Mouse (Mus musculus) heart, embryonic 14.5 days (tissue): ENCODE data around the gene Hpse. TPM values are rescaled to one million over a fixed set of nuclear protein-coding genes. Genes with fewer than 3 reads are reported as not detected.

ENCODE experiments used
- ATAC-seq: fragments of 200-750 bp; cut with Nextera tagmentation; 2 replicates; pipeline ENCODE4 v1.8.0; 2017; ENCODE audit warnings: low read depth, moderate TSS enrichment; ENCODE audit not compliant: insufficient number of reproducible peaks, insufficient read depth, low FRiP score
- H3K27ac ChIP-seq, 2 experiments: fragments of 200-500 bp in 1 of 2; fragments of 300-500 bp in 1 of 2; sonication (generic) in 1 of 2; replicated peaks in 1 of 2; 2 replicates each; pipeline ENCODE4 v1.5.1; 2012 to 2014; ENCODE audit warnings: low read depth in 2 of 2, low read length in 2 of 2, control low read depth in 1 of 2, mild to moderate bottlenecking in 1 of 2, mixed read lengths in 1 of 2; ENCODE audit not compliant: control insufficient read depth in 1 of 2, insufficient read depth in 1 of 2
- H3K27me3 ChIP-seq: fragments of 300-500 bp; sonication (generic); 2 replicates; pipeline ENCODE4 v1.6.1; 2014; ENCODE audit warnings: mild to moderate bottlenecking, low read length, control low read depth; ENCODE audit not compliant: control insufficient read depth, insufficient read depth
- H3K36me3 ChIP-seq: fragments of 300-500 bp; sonication (generic); 2 replicates; pipeline ENCODE4 v1.6.1; 2014; ENCODE audit warnings: mild to moderate bottlenecking, control low read depth, low read length, mixed read lengths; ENCODE audit not compliant: control insufficient read depth, insufficient read depth
- H3K4me1 ChIP-seq, 2 experiments: fragments of 200-500 bp in 1 of 2; fragments of 300-500 bp in 1 of 2; sonication (generic) in 1 of 2; 2 replicates each; pipeline ENCODE4 v1.6.1; 2012 to 2014; ENCODE audit warnings: low read length in 2 of 2, control low read depth in 1 of 2, mixed read lengths in 1 of 2; ENCODE audit not compliant: control insufficient read depth in 2 of 2, insufficient read depth in 2 of 2
- H3K4me2 ChIP-seq: fragments of 300-500 bp; sonication (generic); 2 replicates; pipeline ENCODE4 v1.6.1; 2014; ENCODE audit warnings: mild to moderate bottlenecking, low read length
- H3K4me3 ChIP-seq, 2 experiments: fragments of 200-500 bp in 1 of 2; fragments of 300-500 bp in 1 of 2; sonication (generic) in 1 of 2; 2 replicates each; pipeline ENCODE4 v1.5.1; 2012 to 2014; ENCODE audit warnings: low read length in 2 of 2, mild to moderate bottlenecking in 2 of 2, control low read depth in 1 of 2, low read depth in 1 of 2, moderate library complexity in 1 of 2; ENCODE audit not compliant: control insufficient read depth in 1 of 2, insufficient read depth in 1 of 2
- H3K9ac ChIP-seq: fragments of 300-500 bp; sonication (generic); 2 replicates; pipeline ENCODE4 v1.6.1; 2014; ENCODE audit warnings: mild to moderate bottlenecking, low read length
- H3K9me3 ChIP-seq: fragments of 300-500 bp; sonication (generic); 2 replicates; pipeline ENCODE4 v1.6.1; 2016; ENCODE audit warnings: low read length, control low read depth; ENCODE audit not compliant: control insufficient read depth
- WGBS: fragments of 180-500 bp; shearing (Covaris S2); extraction: QIAGEN DNeasy Blood & Tissue Kit; methylation state at CpG from one replicate; pipeline ENCODE4 v1.1.7; 2014; 5-methylcytosine and 5-hydroxymethylcytosine counted together
- polyA plus RNA-seq: library from polyadenylated mRNA; unstranded; fragments of >200 nt; fragmentation: Nextera tagmentation; extraction: Ambion mirVana; gene quantifications from 2 replicates; pipeline ENCODE4 v1.2.1, GENCODE M21; 2014

Hpse gene
- polyA plus RNA-seq, 1 experiment from 2014 or later = 1.1 TPM

GRCm38 (mm10) chr5:100638483-100638882 is 81.0 kb downstream of the Hpse start:
- no peak for ATAC-seq
- Histone ChIP-seq H3K27ac (no peak overlapping the region), H3K4me1 (peaks cover 6 to 7% of the 10 kb centered on the region in 2 experiments), H3K9me3 (no peaks in the 10 kb centered on the region), H3K9ac (no peak overlapping the region), H3K4me2 (no peak overlapping the region), H3K4me3 (no peak overlapping the region), H3K36me3 (no peaks in the 10 kb centered on the region), H3K27me3 (no peaks in the 10 kb centered on the region)
- WGBS = 52% methylated on average over 8 of the region's 8 CpGs

- 70% methylated on average over 8 of the region's 8 CpGs for WGBS
- no peak for ATAC-seq
- no peak overlapping the region for H3K4me2 ChIP-seq
- no peak overlapping the region for H3K27ac ChIP-seq
- H3K9me3 ChIP-seq = no peaks in the 10 kb centered on the region
- no peak overlapping the region for H3K4me3 ChIP-seq
- no peak overlapping the region for H3K9ac ChIP-seq
- no peaks in the 10 kb centered on the region for H3K4me1 ChIP-seq
- H3K27me3 ChIP-seq = no peaks in the 10 kb centered on the region
- H3K36me3 ChIP-seq = no peaks in the 10 kb centered on the region
Measured at GRCm38 (mm10) chr5:100636794-100637544, 82.5 kb downstream of the Hpse start.

DNA sequence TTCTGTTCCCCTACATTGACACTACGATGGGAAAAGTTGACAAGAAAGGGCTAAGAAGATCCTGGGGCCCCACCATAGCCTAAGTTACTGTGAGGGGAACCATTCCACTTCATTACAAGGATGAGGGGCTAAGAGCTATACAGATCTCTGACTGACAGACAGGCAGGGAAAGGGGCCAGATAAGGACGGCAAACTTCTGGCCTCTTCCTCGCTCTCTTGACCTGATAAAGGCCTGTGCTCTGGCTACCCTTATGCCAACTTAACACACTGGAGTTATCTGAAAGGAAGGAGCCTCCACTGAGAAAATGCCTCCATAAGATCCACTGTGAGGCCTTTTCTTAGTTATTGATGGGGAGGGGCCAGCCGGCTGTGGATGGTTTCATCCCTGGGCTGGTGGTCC is 83.6 kb downstream of the Hpse start:
- Histone ChIP-seq H3K9ac (no peak overlapping the region), H3K36me3 (no peaks in the 10 kb centered on the region), H3K4me3 (no peak overlapping the region), H3K4me1 (no peaks in the 10 kb centered on the region), H3K27me3 (no peaks in the 10 kb centered on the region), H3K9me3 (no peaks in the 10 kb centered on the region), H3K27ac (no peak overlapping the region), H3K4me2 (no peak overlapping the region)
- ATAC-seq = no peak
- 61% methylated on average over 4 of the region's 4 CpGs for WGBS

DNA sequence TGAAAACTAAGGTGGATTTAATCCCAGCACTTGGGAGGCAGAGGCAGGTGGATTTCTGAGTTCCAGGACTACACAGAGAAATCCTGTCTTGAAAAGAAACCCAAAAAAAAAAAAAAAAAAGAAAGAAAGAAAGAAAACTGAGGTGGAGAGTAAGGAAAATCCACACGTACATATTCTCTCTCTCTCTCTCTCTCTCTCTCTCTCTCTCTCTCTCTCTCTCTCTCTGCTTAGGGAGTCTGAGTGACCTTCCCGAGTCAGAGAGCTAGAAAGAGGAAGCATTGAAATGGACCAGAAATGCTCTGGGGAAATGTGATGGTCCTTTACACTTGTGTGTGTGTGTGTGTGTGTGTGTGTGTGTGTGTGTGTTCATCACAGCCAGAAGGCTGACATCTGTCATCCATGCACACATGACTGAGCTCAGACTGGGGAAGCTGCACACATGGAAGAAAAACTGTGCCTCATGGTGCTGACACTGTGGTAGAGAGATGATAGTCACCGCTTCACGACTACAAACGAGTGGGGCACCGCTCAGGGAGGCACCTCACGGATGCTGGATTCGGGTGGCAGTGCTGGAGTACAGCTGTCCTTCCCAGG is 84.5 kb downstream of the Hpse start:
- Histone ChIP-seq H3K4me2 (no peak overlapping the region), H3K4me3 (no peak overlapping the region), H3K27ac (no peak overlapping the region), H3K9me3 (no peaks in the 10 kb centered on the region), H3K36me3 (no peaks in the 10 kb centered on the region), H3K27me3 (no peaks in the 10 kb centered on the region), H3K9ac (no peak overlapping the region), H3K4me1 (no peaks in the 10 kb centered on the region)
- ATAC-seq = no peak
- WGBS = 79% methylated on average over 8 of the region's 8 CpGs

DNA sequence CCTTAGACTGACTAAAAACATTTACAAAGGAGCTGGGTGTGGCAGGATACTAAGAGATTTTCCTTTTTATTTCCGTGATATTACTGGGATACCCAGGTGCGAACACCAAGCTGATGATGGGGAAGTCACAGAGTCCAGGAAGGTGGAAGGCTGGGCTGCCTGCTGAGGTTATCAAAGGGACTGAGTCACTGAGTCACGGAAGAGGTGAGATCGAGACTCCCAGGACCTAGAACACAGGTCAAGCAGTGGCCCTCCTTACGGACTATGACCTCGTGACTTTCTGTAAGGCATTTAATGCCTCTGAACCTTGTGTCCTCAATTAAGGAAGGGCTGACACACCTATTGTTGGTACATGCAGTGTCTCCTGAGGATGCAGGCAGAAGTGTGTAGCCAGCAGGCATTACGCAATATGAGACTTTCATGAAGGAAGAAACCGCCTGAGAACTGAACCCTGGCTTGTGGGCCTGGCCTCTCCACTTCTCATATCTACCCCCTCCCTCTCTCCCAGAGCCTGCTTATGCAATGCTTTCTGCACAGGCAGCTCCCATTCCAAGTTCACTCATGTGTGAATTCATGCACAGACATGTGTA is 86.9 kb downstream of the Hpse start:
- ATAC-seq = no peak

More for the DNA sequence above, 86.9 kb downstream of the Hpse start:
- no peaks in the 10 kb centered on the region for H3K36me3 ChIP-seq
- 81% methylated on average over 8 of the region's 8 CpGs for WGBS
- H3K4me2 ChIP-seq = no peak overlapping the region
- no peaks in the 10 kb centered on the region for H3K4me1 ChIP-seq
- no peaks in the 10 kb centered on the region for H3K27me3 ChIP-seq
- H3K9me3 ChIP-seq = no peaks in the 10 kb centered on the region
- no peak overlapping the region for H3K9ac ChIP-seq
- no peak overlapping the region for H3K4me3 ChIP-seq
- H3K27ac ChIP-seq = no peak overlapping the region

Other genes starting within 250 kb of the Hpse start
- 13.1 and 13.6 TPM in 2 replicates for gene Lin54, start 219.1 kb downstream of the Hpse start, polyA plus RNA-seq
- gene Cops4, start 201.4 kb downstream of the Hpse start, polyA plus RNA-seq = 157 and 158 TPM in 2 replicates
- 2.6 and 4.1 TPM in 2 replicates for gene Plac8, start 147.5 kb downstream of the Hpse start, polyA plus RNA-seq
- gene Coq2, start 44.6 kb downstream of the Hpse start, polyA plus RNA-seq = 83.6 and 86.4 TPM in 2 replicates
- 8.6 and 12.2 TPM in 2 replicates for gene Helq, start 78.9 kb upstream of the Hpse start, polyA plus RNA-seq
- gene Mrps18c, start 78.9 kb upstream of the Hpse start, polyA plus RNA-seq = 154 and 159 TPM in 2 replicates
- gene Abraxas1, start 101.2 kb upstream of the Hpse start, polyA plus RNA-seq = 32.3 and 33.8 TPM in 2 replicates
- gene Gpat3, start 126.0 kb upstream of the Hpse start, polyA plus RNA-seq = 12.1 and 14.9 TPM in 2 replicates